In the genomic region with DNA sequence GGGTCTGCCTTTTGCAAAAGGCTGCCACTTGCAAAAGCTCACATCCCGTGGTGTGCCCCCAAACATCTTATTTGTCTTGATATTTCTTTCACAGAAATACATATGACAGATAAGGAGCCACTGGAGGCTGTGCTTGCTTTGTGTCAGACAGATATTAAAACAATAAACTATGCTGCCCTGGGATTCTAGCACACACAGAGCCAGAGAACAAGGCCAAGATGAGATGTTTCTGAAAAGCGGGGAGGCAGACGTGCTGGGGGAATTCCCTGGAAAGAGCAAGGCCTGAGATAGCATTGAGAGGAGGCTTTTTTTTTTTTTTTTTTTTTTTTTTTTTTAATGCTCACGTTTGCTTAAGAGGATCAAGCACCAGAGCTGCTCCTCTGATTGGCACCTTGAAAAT, we compare ENCODE assay signal across 32 mouse cellular contexts.
DNase-seq lines count a peak whose midpoint lies in the region; ATAC-seq lines count a peak whose summit lies in the region.
"Had no signal": no experiment of that assay in that cellular context is flagged by ENCODE, and none has a peak within 500 bp of the region (broad histone marks: within the 10 kb centered on the region; RNA-seq: fewer than 3 reads in every experiment).

No protein-coding gene starts in this region.

- 38% methylated on average over 4 of the region's 4 CpGs for WGBS in heart, embryonic 10.5 days
- WGBS in lung, embryonic 16.5 days = 9% methylated on average over 4 of the region's 4 CpGs
- WGBS in forebrain, embryonic 12.5 days = 55% methylated on average over 4 of the region's 4 CpGs

- no peaks in the 10 kb centered on the region for H3K27me3 ChIP-seq in heart, embryonic 10.5 days (ENCODE audit: insufficient read depth, poor library complexity, severe bottlenecking)
- H3K27me3 ChIP-seq in lung, embryonic 16.5 days (ENCODE audit: control insufficient read depth, insufficient read depth, low read depth, low read length) = no peaks in the 10 kb centered on the region
- H3K27me3 ChIP-seq in forebrain, embryonic 12.5 days = peaks cover 38% of the 10 kb centered on the region
- H3K27me3 ChIP-seq: embryonic facial prominence, embryonic 13.5 days; megakaryocyte, embryonic 14.5 days; midbrain, embryonic 13.5 days; neural tube, embryonic 12.5 days had no signal

- ATAC-seq in lung, embryonic 16.5 days (ENCODE audit: low read depth) = no peak
- no peak for ATAC-seq in forebrain, embryonic 12.5 days (ENCODE audit: low FRiP score)
- ATAC-seq: forebrain, embryonic 16.5 days; inflammation-experienced regulatory T-cells, adult 6 months; midbrain, embryonic 13.5 days had no signal

- H3K4me3 ChIP-seq in heart, embryonic 10.5 days = no peak overlapping the region
- H3K4me3 ChIP-seq in lung, embryonic 16.5 days (ENCODE audit: low read length) = no peak overlapping the region
- no peak overlapping the region for H3K4me3 ChIP-seq in forebrain, embryonic 12.5 days (replicated peaks)
- H3K4me3 ChIP-seq: embryonic facial prominence, embryonic 13.5 days; forebrain, embryonic 10.5 days; gastrocnemius, adult 2 months; megakaryocyte, embryonic 14.5 days; midbrain, embryonic 13.5 days; neural tube, embryonic 12.5 days had no signal

- no peaks in the 10 kb centered on the region for H3K36me3 ChIP-seq in heart, embryonic 10.5 days
- H3K36me3 ChIP-seq in lung, embryonic 16.5 days (ENCODE audit: control insufficient read depth, insufficient read depth, low read length) = no peaks in the 10 kb centered on the region
- no peaks in the 10 kb centered on the region for H3K36me3 ChIP-seq in forebrain, embryonic 12.5 days (replicated peaks)
- H3K36me3 ChIP-seq: embryonic facial prominence, embryonic 13.5 days; forebrain, embryonic 10.5 days; G1E; midbrain, embryonic 13.5 days; neural tube, embryonic 12.5 days had no signal

- peak; percentile 71 for DNase-seq in heart, adult 11 months
- no peak for DNase-seq in heart, embryonic 10.5 days (ENCODE audit: low spot score)
- no peak for DNase-seq in lung, postnatal 14 days
- peak; percentile 7 for DNase-seq in ovary, postnatal 36 days (ENCODE audit: low spot score)
- DNase-seq in ovary, postnatal 14 days (ENCODE audit: low spot score) = no peak
- peak; percentile 16 for DNase-seq in retina, postnatal 7 days (ENCODE audit: low read depth, low spot score)
- DNase-seq: adrenal gland, postnatal 10 days; cerebellum, adult 11-12 months; cerebellum, postnatal 10 days; gastrocnemius, adult 2 months; heart, postnatal 36 days; kidney, adult 11 months; kidney, postnatal 14 days; layer of hippocampus, adult 9-11 months; liver; lung, adult 2 months; lung, postnatal 4 days; right cerebral cortex, adult 18-20 months; spleen, adult 18-20 months; thymus, postnatal 14 days had no signal

- H3K4me1 ChIP-seq in heart, embryonic 10.5 days = no peaks in the 10 kb centered on the region
- no peaks in the 10 kb centered on the region; the same call in 1 of the 2 replicates for H3K4me1 ChIP-seq in lung, embryonic 16.5 days (replicated peaks; ENCODE audit: control insufficient read depth, insufficient read depth, low read length)
- H3K4me1 ChIP-seq in forebrain, embryonic 12.5 days = peaks cover 5% of the 10 kb centered on the region; the same call in 1 of the 2 replicates
- H3K4me1 ChIP-seq: embryonic facial prominence, embryonic 13.5 days; megakaryocyte, embryonic 14.5 days; neural tube, embryonic 12.5 days had no signal

- no peak overlapping the region for H3K9ac ChIP-seq in lung, embryonic 16.5 days (ENCODE audit: low read length)
- no peak overlapping the region for H3K9ac ChIP-seq in forebrain, embryonic 12.5 days
- H3K9ac ChIP-seq: embryonic facial prominence, embryonic 13.5 days; liver, embryonic 14.5 days; midbrain, embryonic 13.5 days; neural tube, embryonic 12.5 days had no signal

- H3K4me2 ChIP-seq in lung, embryonic 16.5 days (ENCODE audit: low read depth, low read length) = 0 out of 2 replicates have a peak overlapping the region, but pooled peaks have one; percentile 8
- H3K4me2 ChIP-seq in forebrain, embryonic 12.5 days = no peak overlapping the region
- H3K4me2 ChIP-seq: embryonic facial prominence, embryonic 13.5 days; heart, embryonic 11.5 days; midbrain, embryonic 13.5 days; neural tube, embryonic 12.5 days had no signal

- H3K9me3 ChIP-seq in heart, embryonic 10.5 days = no peaks in the 10 kb centered on the region
- no peaks in the 10 kb centered on the region for H3K9me3 ChIP-seq in lung, embryonic 16.5 days (ENCODE audit: control insufficient read depth, low read length)
- H3K9me3 ChIP-seq in forebrain, embryonic 12.5 days = no peaks in the 10 kb centered on the region
- H3K9me3 ChIP-seq: embryonic facial prominence, embryonic 13.5 days; forebrain, embryonic 10.5 days; megakaryocyte, embryonic 14.5 days; midbrain, embryonic 13.5 days; neural tube, embryonic 12.5 days had no signal

- no peak overlapping the region for H3K27ac ChIP-seq in heart, embryonic 10.5 days
- H3K27ac ChIP-seq in lung, embryonic 16.5 days (ENCODE audit: low read length) = no peak overlapping the region
- no peak overlapping the region for H3K27ac ChIP-seq in forebrain, embryonic 12.5 days
- H3K27ac ChIP-seq: embryonic facial prominence, embryonic 13.5 days; forebrain, embryonic 10.5 days; gastrocnemius, adult 2 months; liver, embryonic 14.5 days; midbrain, embryonic 13.5 days; neural tube, embryonic 12.5 days had no signal

Comparison
In these comparisons a context has a peak if more than half of its experiments do, and no peak if none do; other contexts are left out.
1. DNase-seq: peak in heart, adult 11 months (single experiment), ovary, postnatal 36 days (single experiment) and retina, postnatal 7 days (single experiment); none in heart, embryonic 10.5 days (single experiment), lung, postnatal 14 days (single experiment) and ovary, postnatal 14 days (single experiment).